Mouse (Mus musculus) layer of hippocampus, adult 9-10 months (tissue): ENCODE data around the gene Aifm2.

Experiments
- DNase-seq: peaks from one replicate; pipeline ENCODE4 v3.0.0; 2022; ENCODE audit warnings: low spot score

Aifm2 gene

GRCm38 (mm10) chr10:61764689-61765088, 49.6 kb downstream of the Aifm2 start:
- DNase-seq: no peak

- no peak for DNase-seq
Measured at GRCm38 (mm10) chr10:61765558-61765957, 50.5 kb downstream of the Aifm2 start.

- no peak for DNase-seq
Measured at GRCm38 (mm10) chr10:61766806-61767205, 51.7 kb downstream of the Aifm2 start.

GRCm38 (mm10) chr10:61781461-61782128, 66.5 kb downstream of the Aifm2 start:
- DNase-seq: no peak

- DNase-seq: no peak
Measured at GRCm38 (mm10) chr10:61782799-61783611, 67.9 kb downstream of the Aifm2 start.

GRCm38 (mm10) chr10:61783621-61784251, 68.7 kb downstream of the Aifm2 start, which contains the start of gene H2afy2:
Gene H2afy2 (minus strand): TSS chr10:61784147.
- DNase-seq: no peak

- DNase-seq: no peak
Measured at GRCm38 (mm10) chr10:61784414-61784813, 69.4 kb downstream of the Aifm2 start.

- DNase-seq: no peak
Measured at GRCm38 (mm10) chr10:61787541-61788313, 72.7 kb downstream of the Aifm2 start.

- no peak for DNase-seq
Measured at GRCm38 (mm10) chr10:61788499-61788898, 73.4 kb downstream of the Aifm2 start.
